Mouse (Mus musculus) bone marrow, adult 2 months (tissue): Measurements from ENCODE around the gene Rnaset2b. TPM values are rescaled to one million over a fixed set of nuclear protein-coding genes. Genes with fewer than 3 reads are reported as not detected.

ENCODE experiments used
- polyA plus RNA-seq: library from polyadenylated mRNA; stranded (reverse); fragments of >200 nt; gene quantifications from 2 replicates; pipeline ENCODE4 v1.2.4, GENCODE M21; 2011; ENCODE audit warnings: low replicate concordance; ENCODE audit not compliant: missing spikeins, insufficient read depth, insufficient read length

The Rnaset2b gene
- polyA plus RNA-seq, 1 experiment, result 135 TPM

Other genes with a start within 250 kb of the Rnaset2b start
- gene Ezr, start 187.8 kb upstream of the Rnaset2b start, polyA plus RNA-seq, result 71.7 and 82.0 TPM in 2 replicates
- 4.9 and 7.1 TPM in 2 replicates for gene Rsph3b, start 22.0 kb upstream of the Rnaset2b start, polyA plus RNA-seq
- gene Tagap1, start 9.5 kb upstream of the Rnaset2b start, polyA plus RNA-seq, result 16.3 and 32.8 TPM in 2 replicates
- not detected in 2 replicates for gene Gm49721, start 8.3 kb downstream of the Rnaset2b start, polyA plus RNA-seq
- 2.7 TPM in 1 of 2 replicates, not detected in the other for gene Gm1604a, start 54.9 kb downstream of the Rnaset2b start, polyA plus RNA-seq
- gene Rps6ka2, start 199.5 kb downstream of the Rnaset2b start, polyA plus RNA-seq, result 2.4 and 9.1 TPM in 2 replicates